Mouse (Mus musculus) neural tube, embryonic 15.5 days (tissue): ENCODE data around the gene Usp17la. TPM values are rescaled to one million over a fixed set of nuclear protein-coding genes. Genes with fewer than 3 reads are reported as not detected.
"Not testable (repeated sequence)": the region's sequence is repeated elsewhere in the genome, so short reads cannot be mapped to it uniquely, and the experiment has no call there.

Source experiments
- ATAC-seq: fragments of 200-750 bp; cut with Nextera tagmentation; 2 replicates; pipeline ENCODE4 v1.8.0; 2017; ENCODE audit warnings: mild to moderate bottlenecking, moderate TSS enrichment, moderate library complexity; ENCODE audit not compliant: low FRiP score
- H3K27ac ChIP-seq: fragments of 300-500 bp; sonication (generic); replicated peaks from 2 replicates; pipeline ENCODE4 v1.5.1; 2015; ENCODE audit warnings: mild to moderate bottlenecking, inconsistent platforms
- H3K27me3 ChIP-seq: fragments of 300-500 bp; sonication (generic); replicated peaks from 2 replicates; pipeline ENCODE4 v1.6.1; 2015; ENCODE audit warnings: inconsistent platforms
- H3K36me3 ChIP-seq: fragments of 300-500 bp; sonication (generic); 2 replicates; pipeline ENCODE4 v1.6.1; 2015; ENCODE audit warnings: inconsistent platforms
- H3K4me1 ChIP-seq: fragments of 300-500 bp; sonication (generic); 2 replicates; pipeline ENCODE4 v1.6.1; 2015; ENCODE audit warnings: inconsistent platforms
- H3K4me2 ChIP-seq: fragments of 300-500 bp; sonication (generic); 2 replicates; pipeline ENCODE4 v1.6.1; 2015; ENCODE audit warnings: inconsistent platforms, mild to moderate bottlenecking, moderate library complexity
- H3K4me3 ChIP-seq: fragments of 300-500 bp; sonication (generic); replicated peaks from 2 replicates; pipeline ENCODE4 v1.5.1; 2015; ENCODE audit warnings: mild to moderate bottlenecking, inconsistent platforms
- H3K9ac ChIP-seq: fragments of 300-500 bp; sonication (generic); replicated peaks from 2 replicates; pipeline ENCODE4 v1.6.1; 2015; ENCODE audit warnings: mild to moderate bottlenecking, inconsistent platforms
- H3K9me3 ChIP-seq: fragments of 300-500 bp; sonication (generic); replicated peaks from 2 replicates; pipeline ENCODE4 v1.6.1; 2016; ENCODE audit warnings: inconsistent platforms
- WGBS: fragments of 180-500 bp; shearing (Covaris S2); methylation state at CpG from one replicate; pipeline ENCODE4 v1.1.7; 2015; ENCODE audit warnings: mixed read lengths; 5-methylcytosine and 5-hydroxymethylcytosine counted together
- polyA plus RNA-seq: library from polyadenylated mRNA; unstranded; fragments of >200 nt; fragmentation: Nextera tagmentation; extraction: Ambion mirVana; gene quantifications from 2 replicates; pipeline ENCODE4 v1.2.1, GENCODE M21; 2015

Usp17la gene
- not detected in 2 replicates for polyA plus RNA-seq

DNA sequence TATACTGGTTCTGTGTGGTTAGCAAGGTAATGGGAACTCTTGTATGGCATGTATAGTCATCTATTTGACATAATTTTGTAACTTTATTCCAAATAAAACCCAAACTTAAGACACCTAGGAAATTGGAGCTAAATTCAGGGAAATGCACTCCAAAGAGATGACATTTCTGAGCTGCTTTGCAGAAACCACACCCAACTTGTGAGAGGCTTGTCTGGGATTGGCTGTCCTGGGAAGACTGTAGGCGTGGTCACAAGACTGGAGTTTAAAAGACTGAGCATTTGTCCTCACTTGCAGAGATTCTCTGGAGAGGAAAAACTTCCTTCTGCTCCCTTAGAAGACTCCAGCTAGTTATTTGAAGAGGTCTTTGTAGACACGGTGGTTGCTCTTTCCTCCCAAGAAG lies at the start of gene Usp17la:
Gene Usp17la (plus strand): TSS at position 301 of the 400 bp plus-strand sequence.
- not testable (repeated sequence) for H3K4me2 ChIP-seq, H3K27me3 ChIP-seq, H3K36me3 ChIP-seq, H3K9me3 ChIP-seq, H3K4me3 ChIP-seq, ATAC-seq, H3K4me1 ChIP-seq, H3K27ac ChIP-seq, H3K9ac ChIP-seq
- WGBS = 84% methylated on average over 2 of the region's 2 CpGs

DNA sequence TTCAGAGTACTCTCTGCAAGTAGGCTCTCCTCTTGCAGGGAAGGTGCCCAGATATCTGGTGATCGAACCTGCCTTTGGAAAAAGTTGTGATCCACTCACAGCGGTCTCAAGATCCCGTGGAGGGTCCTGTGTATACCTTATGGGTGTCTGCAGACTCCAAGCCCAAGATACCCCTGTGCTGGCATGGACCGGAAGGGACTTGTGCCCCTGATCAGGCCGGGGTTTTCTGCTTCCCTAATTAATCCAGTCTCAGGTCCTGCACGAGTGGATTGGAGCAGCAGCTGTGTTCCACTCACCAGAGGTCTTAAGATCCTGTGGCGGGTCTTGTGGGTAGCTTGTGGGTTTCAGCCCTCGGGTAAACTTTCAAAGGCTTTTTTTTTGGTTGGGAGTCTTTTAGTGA lies 46.5 kb upstream of the Usp17la start:
- ATAC-seq, H3K4me3 ChIP-seq, H3K9me3 ChIP-seq, H3K27me3 ChIP-seq, H3K27ac ChIP-seq, H3K4me1 ChIP-seq, H3K9ac ChIP-seq, H3K36me3 ChIP-seq, H3K4me2 ChIP-seq: not testable (repeated sequence)
- 87% methylated on average over 8 of the region's 8 CpGs for WGBS

- Histone ChIP-seq H3K4me2 (no peak within 1 kb of the TSS), H3K4me1 (no peaks in the 10 kb centered on the region), H3K9me3 (no peaks in the 10 kb centered on the region), H3K4me3 (no peak within 1 kb of the TSS), H3K27ac (no peak within 1 kb of the TSS), H3K36me3 (no peaks in the 10 kb centered on the region), H3K27me3 (no peaks in the 10 kb centered on the region), H3K9ac (no peak within 1 kb of the TSS)
- no peak for ATAC-seq
- WGBS = 62% methylated on average over 1 of the region's 1 CpGs
Observed at GRCm38 (mm10) chr7:104842503-104842902, 14.3 kb upstream of the Usp17la start, which contains the start of gene Usp17lb. Gene Usp17lb (minus strand): TSS chr7:104842603.

DNA sequence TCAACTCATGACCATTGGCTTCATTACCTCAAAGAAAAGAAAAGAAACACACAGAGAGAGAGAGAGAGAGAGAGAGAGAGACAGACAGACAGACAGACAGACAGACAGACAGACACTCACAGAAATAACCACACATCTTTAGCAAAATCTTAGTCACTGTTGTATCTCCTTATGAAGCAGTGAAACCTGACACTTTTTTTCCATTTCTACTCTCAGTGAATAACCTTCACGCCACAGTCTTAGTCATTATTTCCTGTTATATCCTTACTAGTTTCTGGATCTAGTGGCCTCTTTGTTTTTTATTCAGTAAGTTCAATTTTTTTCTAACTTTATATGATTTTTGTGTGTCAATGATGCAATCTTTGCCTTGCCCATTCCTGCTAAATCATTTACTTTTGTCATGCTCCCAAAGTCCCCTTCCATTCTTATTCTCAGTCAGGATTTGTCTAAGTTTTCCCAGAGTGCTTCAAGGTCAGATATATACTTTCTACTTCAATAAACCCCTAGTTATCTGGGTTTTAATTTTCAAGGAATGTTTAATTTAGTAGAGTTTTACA lies 13.0 kb upstream of the Usp17la start:
- H3K27ac ChIP-seq = no peak overlapping the region
- H3K36me3 ChIP-seq = no peaks in the 10 kb centered on the region
- 86% methylated on average over 1 of the region's 1 CpGs for WGBS
- no peaks in the 10 kb centered on the region for H3K4me1 ChIP-seq
- no peak overlapping the region for H3K9ac ChIP-seq
- no peaks in the 10 kb centered on the region for H3K9me3 ChIP-seq
- H3K4me2 ChIP-seq = no peak overlapping the region
- H3K27me3 ChIP-seq = no peaks in the 10 kb centered on the region
- no peak overlapping the region for H3K4me3 ChIP-seq
- ATAC-seq = no peak

DNA sequence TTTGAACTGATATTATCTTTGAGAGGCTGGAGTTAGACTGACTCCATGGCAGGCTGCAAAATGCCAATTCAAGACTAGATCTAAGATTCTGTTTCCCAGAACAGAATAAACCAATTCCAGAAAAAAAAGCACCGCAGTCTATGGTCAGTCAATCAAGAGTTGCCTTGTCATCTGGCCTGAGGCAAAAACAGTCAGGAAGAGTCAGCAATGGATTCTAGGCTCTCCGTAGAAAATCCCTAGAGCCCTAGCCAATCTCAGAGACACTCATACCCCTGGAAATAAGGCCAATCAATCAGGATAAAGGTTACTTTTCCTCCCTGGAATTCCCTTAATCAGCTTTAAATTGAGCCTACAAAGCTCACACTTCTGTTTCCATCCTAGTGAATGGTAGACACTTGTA lies 5.3 kb upstream of the Usp17la start:
- H3K4me3 ChIP-seq, H3K9me3 ChIP-seq, H3K27me3 ChIP-seq, H3K4me1 ChIP-seq, ATAC-seq, H3K4me2 ChIP-seq, H3K36me3 ChIP-seq, H3K27ac ChIP-seq, H3K9ac ChIP-seq: not testable (repeated sequence)
- 88% methylated on average over 2 of the region's 2 CpGs for WGBS

GRCm38 (mm10) chr7:104855248-104855750 lies 1.5 kb upstream of the Usp17la start:
- H3K4me1 ChIP-seq = no peaks in the 10 kb centered on the region
- 81% methylated on average over 3 of the region's 3 CpGs for WGBS
- no peak overlapping the region for H3K4me3 ChIP-seq
- no peak overlapping the region for H3K27ac ChIP-seq
- H3K9me3 ChIP-seq = no peaks in the 10 kb centered on the region
- H3K4me2 ChIP-seq = no peak overlapping the region
- no peak for ATAC-seq
- no peak overlapping the region for H3K9ac ChIP-seq
- no peaks in the 10 kb centered on the region for H3K36me3 ChIP-seq
- H3K27me3 ChIP-seq = no peaks in the 10 kb centered on the region

- Histone ChIP-seq H3K27me3 (no peaks in the 10 kb centered on the region), H3K9me3 (no peaks in the 10 kb centered on the region), H3K36me3 (no peaks in the 10 kb centered on the region), H3K4me1 (no peaks in the 10 kb centered on the region), H3K4me3 (no peak overlapping the region), H3K9ac (no peak overlapping the region), H3K4me2 (no peak overlapping the region), H3K27ac (no peak overlapping the region)
- 78% methylated on average over 1 of the region's 1 CpGs for WGBS
- no peak for ATAC-seq
Observed at GRCm38 (mm10) chr7:104857683-104858082, 874 bp downstream of the Usp17la start.

DNA sequence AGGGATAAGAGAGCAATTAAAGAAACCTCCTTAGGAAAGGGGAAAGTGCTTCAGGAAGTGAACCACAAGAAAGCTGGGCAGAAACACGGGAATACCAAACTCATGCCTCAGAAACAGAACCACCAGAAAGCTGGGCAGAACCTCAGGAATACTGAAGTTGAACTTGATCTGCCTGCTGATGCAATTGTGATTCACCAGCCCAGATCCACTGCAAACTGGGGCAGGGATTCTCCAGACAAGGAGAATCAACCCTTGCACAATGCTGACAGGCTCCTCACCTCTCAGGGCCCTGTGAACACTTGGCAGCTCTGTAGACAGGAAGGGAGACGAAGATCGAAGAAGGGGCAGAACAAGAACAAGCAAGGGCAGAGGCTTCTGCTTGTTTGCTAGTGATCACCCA lies 4.6 kb downstream of the Usp17la start:
- H3K4me2 ChIP-seq = no peak overlapping the region
- H3K27ac ChIP-seq = no peak overlapping the region
- no peak for ATAC-seq
- no peaks in the 10 kb centered on the region for H3K9me3 ChIP-seq
- 92% methylated on average over 3 of the region's 3 CpGs for WGBS
- no peak overlapping the region for H3K4me3 ChIP-seq
- H3K36me3 ChIP-seq = no peaks in the 10 kb centered on the region
- H3K4me1 ChIP-seq = no peaks in the 10 kb centered on the region
- H3K27me3 ChIP-seq = no peaks in the 10 kb centered on the region
- no peak overlapping the region for H3K9ac ChIP-seq

- no peaks in the 10 kb centered on the region for H3K36me3 ChIP-seq
- no peak within 1 kb of the TSS for H3K27ac ChIP-seq
- WGBS = 51% methylated on average over 1 of the region's 1 CpGs
- no peaks in the 10 kb centered on the region for H3K27me3 ChIP-seq
- H3K4me1 ChIP-seq = no peaks in the 10 kb centered on the region
- H3K9ac ChIP-seq = no peak within 1 kb of the TSS
- H3K4me3 ChIP-seq = no peak within 1 kb of the TSS
- H3K9me3 ChIP-seq = no peaks in the 10 kb centered on the region
- H3K4me2 ChIP-seq = no peak within 1 kb of the TSS
- ATAC-seq = no peak
Observed at GRCm38 (mm10) chr7:104877731-104878130, 20.9 kb downstream of the Usp17la start, which contains the start of gene Olfr665. Gene Olfr665 (plus strand): TSS chr7:104878031.

DNA sequence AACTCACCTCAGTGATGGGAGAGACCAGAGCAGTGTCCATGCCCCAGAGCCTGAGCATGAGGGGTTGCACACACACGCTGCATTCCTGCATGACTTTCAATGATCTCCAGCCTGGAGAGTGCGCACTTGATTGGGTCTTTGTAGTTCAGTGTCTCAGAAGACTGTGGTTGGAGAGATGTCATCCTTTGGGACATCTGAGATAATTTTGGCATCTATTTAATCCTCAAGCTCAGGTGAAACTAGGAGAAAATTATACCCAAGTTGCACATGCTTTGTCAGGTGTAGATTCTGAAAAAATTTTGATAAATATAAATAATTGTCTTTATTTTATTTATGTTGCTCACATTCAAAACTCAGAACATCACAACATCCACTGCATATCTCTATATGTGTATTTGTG lies 39.0 kb downstream of the Usp17la start, which contains the start of gene Olfr666:
Gene Olfr666 (minus strand): TSS at position 101 of the 400 bp plus-strand sequence.
- H3K4me3 ChIP-seq = no peak within 1 kb of the TSS
- ATAC-seq = no peak
- H3K9ac ChIP-seq = no peak within 1 kb of the TSS
- H3K9me3 ChIP-seq = no peaks in the 10 kb centered on the region
- H3K36me3 ChIP-seq = no peaks in the 10 kb centered on the region
- 91% methylated on average over 2 of the region's 2 CpGs for WGBS
- H3K27ac ChIP-seq = no peak within 1 kb of the TSS
- H3K27me3 ChIP-seq = no peaks in the 10 kb centered on the region
- H3K4me1 ChIP-seq = no peaks in the 10 kb centered on the region
- H3K4me2 ChIP-seq = no peak within 1 kb of the TSS
